Mouse (Mus musculus): ENCODE data around the gene Olfr1031. TPM values are rescaled to one million over a fixed set of nuclear protein-coding genes. Genes with fewer than 3 reads are reported as not detected.
"Not testable (repeated sequence)": the region's sequence is repeated elsewhere in the genome, so short reads cannot be mapped to it uniquely, and the experiment has no call there.

Olfr1031 gene
- not detected in 2 replicates for polyA plus RNA-seq (2012; rRNA removed)

DNA sequence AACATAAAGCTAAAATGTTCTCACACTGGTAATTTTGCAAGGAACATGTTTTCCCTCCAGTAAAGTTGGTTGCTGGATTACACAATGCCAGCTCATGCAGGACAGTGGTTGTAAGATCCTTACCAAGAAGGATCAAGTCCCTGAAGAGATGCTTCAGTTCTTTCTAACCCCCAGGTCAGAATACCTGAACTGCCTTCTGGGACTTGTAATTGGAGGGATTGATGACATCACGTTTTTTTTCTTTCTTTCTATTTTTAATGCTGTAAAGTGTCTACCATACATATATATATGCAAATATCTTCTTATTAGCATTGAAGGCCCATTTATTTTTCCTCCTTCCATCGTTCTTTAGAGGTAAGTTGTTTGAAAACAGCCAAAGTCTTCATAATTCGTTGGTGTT lies at the start of gene Olfr1031:
Olfr1031 (plus strand) TSS at position 301 of the 400 bp plus-strand sequence.
- no peaks in the 10 kb centered on the region for H3K27me3 ChIP-seq (ENCODE audit: control insufficient read depth, insufficient read depth, low read length)
- no peak within 1 kb of the TSS for H3K27ac ChIP-seq (ENCODE audit: control insufficient read depth, insufficient read depth, low read length)
- 55% methylated on average over 3 of the region's 3 CpGs for WGBS
- TF ChIP-seq POLR2A (IDR thresholded peaks at IDR 0.05; ENCODE audit: control insufficient read depth, extremely low read depth, insufficient read depth, low read length, poor library complexity) (no peak), CTCF (IDR thresholded peaks at IDR 0.05; ENCODE audit: borderline replicate concordance, control insufficient read depth, extremely low read depth, insufficient read depth, low read length, poor library complexity) (no peak)
- H3K36me3 ChIP-seq (ENCODE audit: control insufficient read depth, insufficient read depth, low read length): no peaks in the 10 kb centered on the region
- DNase-seq: no peak
- H3K4me1 ChIP-seq (replicated peaks; ENCODE audit: control insufficient read depth, insufficient read depth, low read length): no peaks in the 10 kb centered on the region
- no peak within 1 kb of the TSS for H3K4me3 ChIP-seq (ENCODE audit: control insufficient read depth, insufficient read depth, low read length)

- Histone ChIP-seq H3K36me3 (ENCODE audit: control insufficient read depth, insufficient read depth, low read length) (no peaks in the 10 kb centered on the region), H3K4me3 (ENCODE audit: control insufficient read depth, insufficient read depth, low read length) (no peak within 1 kb of the TSS), H3K4me1 (replicated peaks; ENCODE audit: control insufficient read depth, insufficient read depth, low read length) (no peaks in the 10 kb centered on the region), H3K27me3 (ENCODE audit: control insufficient read depth, insufficient read depth, low read length) (no peaks in the 10 kb centered on the region), H3K27ac (ENCODE audit: control insufficient read depth, insufficient read depth, low read length) (no peak within 1 kb of the TSS)
- TF ChIP-seq CTCF (IDR thresholded peaks at IDR 0.05; ENCODE audit: borderline replicate concordance, control insufficient read depth, extremely low read depth, insufficient read depth, low read length, poor library complexity) (no peak), POLR2A (IDR thresholded peaks at IDR 0.05; ENCODE audit: control insufficient read depth, extremely low read depth, insufficient read depth, low read length, poor library complexity) (no peak)
- DNase-seq: no peak
- WGBS: 88% methylated on average over 1 of the region's 1 CpGs
Measured at GRCm38 (mm10) chr2:85950137-85950536, 40.0 kb upstream of the Olfr1031 start, which contains the start of gene Olfr1028. Gene Olfr1028, plus strand, starts transcription at chr2:85950437.

- TF ChIP-seq CTCF (IDR thresholded peaks at IDR 0.05; ENCODE audit: borderline replicate concordance, control insufficient read depth, extremely low read depth, insufficient read depth, low read length, poor library complexity) (no peak), POLR2A (IDR thresholded peaks at IDR 0.05; ENCODE audit: control insufficient read depth, extremely low read depth, insufficient read depth, low read length, poor library complexity) (no peak)
- no peak for DNase-seq
- H3K4me3 ChIP-seq (ENCODE audit: control insufficient read depth, insufficient read depth, low read length): no peak within 1 kb of the TSS
- H3K27ac ChIP-seq (ENCODE audit: control insufficient read depth, insufficient read depth, low read length): no peak within 1 kb of the TSS
- H3K4me1 ChIP-seq (replicated peaks; ENCODE audit: control insufficient read depth, insufficient read depth, low read length): no peaks in the 10 kb centered on the region
- H3K36me3 ChIP-seq (ENCODE audit: control insufficient read depth, insufficient read depth, low read length): no peaks in the 10 kb centered on the region
- WGBS: 93% methylated on average over 2 of the region's 2 CpGs
- no peaks in the 10 kb centered on the region for H3K27me3 ChIP-seq (ENCODE audit: control insufficient read depth, insufficient read depth, low read length)
Measured at GRCm38 (mm10) chr2:85973595-85973994, 16.5 kb upstream of the Olfr1031 start, which contains the start of gene Olfr1029. Gene Olfr1029, plus strand, starts transcription at chr2:85973895.

- no peak within 1 kb of the TSS for H3K4me3 ChIP-seq (ENCODE audit: control insufficient read depth, insufficient read depth, low read length)
Measured at GRCm38 (mm10) chr2:85978976-85979375, 11.1 kb upstream of the Olfr1031 start, which contains the start of gene Olfr1030. Gene Olfr1030, plus strand, starts transcription at chr2:85979276.

DNA sequence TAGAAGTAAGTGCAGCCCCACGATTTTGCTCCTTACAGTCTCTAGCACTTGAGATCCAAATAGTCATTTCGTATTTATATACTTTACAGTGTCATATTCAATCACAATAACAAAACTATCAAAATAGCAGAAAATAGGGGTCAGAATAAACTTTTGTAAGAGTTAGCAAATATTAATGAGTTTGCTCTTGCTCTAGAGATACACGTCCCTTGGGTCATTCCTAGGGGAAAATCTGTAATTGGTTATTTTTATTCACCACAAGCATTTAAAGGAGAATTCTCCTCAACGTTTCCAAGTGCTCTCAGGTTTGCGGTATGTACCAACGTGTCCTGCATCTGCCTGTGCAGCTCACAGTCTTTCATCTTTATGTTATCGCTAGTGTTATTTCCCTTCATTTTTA lies 15.1 kb downstream of the Olfr1031 start, which contains the start of gene Olfr1032:
Olfr1032 (plus strand) TSS at position 301 of the 400 bp plus-strand sequence.
- 90% methylated on average over 7 of the region's 7 CpGs for WGBS
- H3K36me3 ChIP-seq (ENCODE audit: control insufficient read depth, insufficient read depth, low read length): no peaks in the 10 kb centered on the region
- DNase-seq: no peak
- no peak for TF ChIP-seq CTCF (IDR thresholded peaks at IDR 0.05; ENCODE audit: borderline replicate concordance, control insufficient read depth, extremely low read depth, insufficient read depth, low read length, poor library complexity)
- no peak for TF ChIP-seq POLR2A (IDR thresholded peaks at IDR 0.05; ENCODE audit: control insufficient read depth, extremely low read depth, insufficient read depth, low read length, poor library complexity)
- H3K27me3 ChIP-seq (ENCODE audit: control insufficient read depth, insufficient read depth, low read length): no peaks in the 10 kb centered on the region
- no peak within 1 kb of the TSS for H3K27ac ChIP-seq (ENCODE audit: control insufficient read depth, insufficient read depth, low read length)
- no peaks in the 10 kb centered on the region for H3K4me1 ChIP-seq (replicated peaks; ENCODE audit: control insufficient read depth, insufficient read depth, low read length)
- H3K4me3 ChIP-seq (ENCODE audit: control insufficient read depth, insufficient read depth, low read length): no peak within 1 kb of the TSS

More at GRCm38 (mm10) chr2:85978976-85979375, 11.1 kb upstream of the Olfr1031 start, which contains the start of gene Olfr1030:
- H3K27ac ChIP-seq (ENCODE audit: control insufficient read depth, insufficient read depth, low read length): no peak within 1 kb of the TSS
- H3K27me3 ChIP-seq (ENCODE audit: control insufficient read depth, insufficient read depth, low read length): no peaks in the 10 kb centered on the region
- WGBS: 69% methylated on average over 1 of the region's 1 CpGs
- no peaks in the 10 kb centered on the region for H3K4me1 ChIP-seq (replicated peaks; ENCODE audit: control insufficient read depth, insufficient read depth, low read length)
- TF ChIP-seq POLR2A (IDR thresholded peaks at IDR 0.05; ENCODE audit: control insufficient read depth, extremely low read depth, insufficient read depth, low read length, poor library complexity) (no peak), CTCF (IDR thresholded peaks at IDR 0.05; ENCODE audit: borderline replicate concordance, control insufficient read depth, extremely low read depth, insufficient read depth, low read length, poor library complexity) (no peak)
- no peaks in the 10 kb centered on the region for H3K36me3 ChIP-seq (ENCODE audit: control insufficient read depth, insufficient read depth, low read length)
- DNase-seq: no peak

DNA sequence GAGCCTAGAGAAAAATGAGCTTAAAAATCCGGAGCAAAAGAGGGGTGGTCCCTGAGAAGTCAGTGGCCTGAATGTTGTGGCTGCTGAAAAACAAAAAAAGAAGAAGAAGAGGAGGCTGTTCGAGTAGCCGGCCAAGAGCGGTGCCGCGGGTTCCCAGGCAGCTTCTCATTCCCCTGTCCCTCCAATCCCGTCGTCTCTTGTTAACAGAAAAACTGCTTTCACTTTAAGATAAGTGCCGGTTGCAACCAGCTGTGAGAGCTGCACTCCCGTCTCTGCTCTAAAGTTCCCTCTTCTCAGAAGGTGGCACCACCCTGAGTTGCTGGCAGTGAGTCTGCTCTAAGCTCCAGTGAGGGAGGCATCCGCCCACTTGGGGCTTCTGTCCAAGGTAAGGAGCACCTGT lies 30.3 kb downstream of the Olfr1031 start, which contains the start of gene Olfr1033:
Olfr1033 (plus strand) TSS at position 228 of the 400 bp plus-strand sequence.
- H3K36me3 ChIP-seq (ENCODE audit: control insufficient read depth, insufficient read depth, low read length); H3K27me3 ChIP-seq (ENCODE audit: control insufficient read depth, insufficient read depth, low read length); H3K4me1 ChIP-seq (replicated peaks; ENCODE audit: control insufficient read depth, insufficient read depth, low read length); DNase-seq: not testable (repeated sequence)
- Histone ChIP-seq H3K27ac (ENCODE audit: control insufficient read depth, insufficient read depth, low read length) (peak within 1 kb of the TSS; percentile 34; the same call in 1 of the 2 replicates), H3K4me3 (ENCODE audit: control insufficient read depth, insufficient read depth, low read length) (peak within 1 kb of the TSS; percentile 26)
- under 1% methylated on average over 11 of the region's 11 CpGs for WGBS

- 59% methylated on average over 6 of the region's 9 CpGs for WGBS
- not testable (repeated sequence) for H3K27ac ChIP-seq (ENCODE audit: control insufficient read depth, insufficient read depth, low read length); H3K36me3 ChIP-seq (ENCODE audit: control insufficient read depth, insufficient read depth, low read length); H3K4me1 ChIP-seq (replicated peaks; ENCODE audit: control insufficient read depth, insufficient read depth, low read length); H3K27me3 ChIP-seq (ENCODE audit: control insufficient read depth, insufficient read depth, low read length); DNase-seq; H3K4me3 ChIP-seq (ENCODE audit: control insufficient read depth, insufficient read depth, low read length)
Measured at GRCm38 (mm10) chr2:86021518-86021917, 31.4 kb downstream of the Olfr1031 start.

Other genes starting within 250 kb of the Olfr1031 start
- gene Olfr1012, start 227.5 kb upstream of the Olfr1031 start, polyA plus RNA-seq (2012; rRNA removed): not detected in 2 replicates
- not detected in 2 replicates for gene Olfr1013, start 223.2 kb upstream of the Olfr1031 start, polyA plus RNA-seq (2012; rRNA removed)
- not detected in 2 replicates for gene Olfr1014, start 217.6 kb upstream of the Olfr1031 start, polyA plus RNA-seq (2012; rRNA removed)
- gene Olfr1015, start 208.3 kb upstream of the Olfr1031 start, polyA plus RNA-seq (2012; rRNA removed): not detected in 2 replicates
- not detected in 2 replicates for gene Olfr1016, start 187.8 kb upstream of the Olfr1031 start, polyA plus RNA-seq (2012; rRNA removed)
- not detected in 2 replicates for gene Olfr1018, start 171.8 kb upstream of the Olfr1031 start, polyA plus RNA-seq (2012; rRNA removed)
- not detected in 2 replicates for gene Olfr1019, start 144.8 kb upstream of the Olfr1031 start, polyA plus RNA-seq (2012; rRNA removed)
- gene Olfr1020, start 143.3 kb upstream of the Olfr1031 start, polyA plus RNA-seq (2012; rRNA removed): not detected in 2 replicates
- gene Olfr1022, start 121.7 kb upstream of the Olfr1031 start, polyA plus RNA-seq (2012; rRNA removed): not detected in 2 replicates
- not detected in 2 replicates for gene Olfr1023, start 104.7 kb upstream of the Olfr1031 start, polyA plus RNA-seq (2012; rRNA removed)
- not detected in 2 replicates for gene Olfr1024, start 85.3 kb upstream of the Olfr1031 start, polyA plus RNA-seq (2012; rRNA removed)
- gene Olfr1025-ps1, start 75.1 kb upstream of the Olfr1031 start, polyA plus RNA-seq (2012; rRNA removed): not detected in 2 replicates
- gene Olfr1026, start 68.7 kb upstream of the Olfr1031 start, polyA plus RNA-seq (2012; rRNA removed): not detected in 2 replicates
- not detected in 2 replicates for gene Olfr1028, start 39.9 kb upstream of the Olfr1031 start, polyA plus RNA-seq (2012; rRNA removed)
- gene Olfr1029, start 16.4 kb upstream of the Olfr1031 start, polyA plus RNA-seq (2012; rRNA removed): not detected in 2 replicates
- not detected in 2 replicates for gene Olfr1030, start 11.0 kb upstream of the Olfr1031 start, polyA plus RNA-seq (2012; rRNA removed)
- not detected in 2 replicates for gene Olfr1032, start 15.2 kb downstream of the Olfr1031 start, polyA plus RNA-seq (2012; rRNA removed)
- 0.39 and 0.56 TPM in 2 replicates for gene Olfr1033, start 30.3 kb downstream of the Olfr1031 start, polyA plus RNA-seq (2012; rRNA removed)
- gene Olfr1034, start 55.6 kb downstream of the Olfr1031 start, polyA plus RNA-seq (2012; rRNA removed): 0.04 TPM in 2 replicates
- gene Olfr1036, start 83.7 kb downstream of the Olfr1031 start, polyA plus RNA-seq (2012; rRNA removed): not detected in 2 replicates
- gene Olfr1037, start 97.1 kb downstream of the Olfr1031 start, polyA plus RNA-seq (2012; rRNA removed): not detected in 2 replicates
- gene Olfr1039, start 145.6 kb downstream of the Olfr1031 start, polyA plus RNA-seq (2012; rRNA removed): not detected in 2 replicates
- not detected in 2 replicates for gene Olfr1040, start 156.4 kb downstream of the Olfr1031 start, polyA plus RNA-seq (2012; rRNA removed)
- gene Olfr1042, start 171.5 kb downstream of the Olfr1031 start, polyA plus RNA-seq (2012; rRNA removed): not detected in 2 replicates
- not detected in 2 replicates for gene Olfr1043, start 177.2 kb downstream of the Olfr1031 start, polyA plus RNA-seq (2012; rRNA removed)
- gene Olfr1044, start 187.5 kb downstream of the Olfr1031 start, polyA plus RNA-seq (2012; rRNA removed): not detected in 2 replicates
- gene Olfr52, start 195.4 kb downstream of the Olfr1031 start, polyA plus RNA-seq (2012; rRNA removed): not detected in 2 replicates
- gene Olfr1045, start 212.7 kb downstream of the Olfr1031 start, polyA plus RNA-seq (2012; rRNA removed): not detected in 2 replicates
- gene Olfr1046, start 229.0 kb downstream of the Olfr1031 start, polyA plus RNA-seq (2012; rRNA removed): not detected in 2 replicates
- not detected in 2 replicates for gene Olfr1047, start 241.1 kb downstream of the Olfr1031 start, polyA plus RNA-seq (2012; rRNA removed)
- gene Olfr1048, start 250.0 kb downstream of the Olfr1031 start, polyA plus RNA-seq (2012; rRNA removed): not detected in 2 replicates

Measured in thymus, adult 2 months (tissue).